Mouse (Mus musculus) midbrain, embryonic 16.5 days (tissue): ENCODE measurements around the gene Meis2. TPM values are rescaled to one million over a fixed set of nuclear protein-coding genes. Genes with fewer than 3 reads are reported as not detected.

Experiments
- ATAC-seq: fragments of 200-750 bp; cut with Nextera tagmentation; 2 replicates; pipeline ENCODE4 v1.8.0; 2017; ENCODE audit warnings: moderate TSS enrichment
- H3K27ac ChIP-seq: fragments of 300-500 bp; sonication (generic); 2 replicates; pipeline ENCODE4 v1.5.1; 2014; ENCODE audit warnings: mild to moderate bottlenecking, low read length, mixed read lengths
- H3K27me3 ChIP-seq: fragments of 300-500 bp; sonication (generic); 2 replicates; pipeline ENCODE4 v1.6.1; 2014; ENCODE audit warnings: low read depth, low read length, mixed read lengths; ENCODE audit not compliant: control insufficient read depth, insufficient read depth
- H3K36me3 ChIP-seq: fragments of 300-500 bp; sonication (generic); 2 replicates; pipeline ENCODE4 v1.6.1; 2014; ENCODE audit warnings: mild to moderate bottlenecking, low read length, moderate library complexity, mixed read lengths; ENCODE audit not compliant: control insufficient read depth, insufficient read depth
- H3K4me1 ChIP-seq: fragments of 300-500 bp; sonication (generic); 2 replicates; pipeline ENCODE4 v1.6.1; 2014; ENCODE audit warnings: mild to moderate bottlenecking, low read length, mixed read lengths; ENCODE audit not compliant: control insufficient read depth, insufficient read depth
- H3K4me2 ChIP-seq: fragments of 300-500 bp; sonication (generic); 2 replicates; pipeline ENCODE4 v1.6.1; 2014; ENCODE audit warnings: mild to moderate bottlenecking, low read length, mixed read lengths
- H3K4me3 ChIP-seq: fragments of 300-500 bp; sonication (generic); 2 replicates; pipeline ENCODE4 v1.5.1; 2014; ENCODE audit warnings: low read depth, mild to moderate bottlenecking, low read length, moderate library complexity, mixed read lengths
- H3K9ac ChIP-seq: fragments of 300-500 bp; sonication (generic); 2 replicates; pipeline ENCODE4 v1.6.1; 2014; ENCODE audit warnings: low read depth, low read length, mixed read lengths
- H3K9me3 ChIP-seq: fragments of 300-500 bp; sonication (generic); replicated peaks from 2 replicates; pipeline ENCODE4 v1.6.1; 2014; ENCODE audit warnings: mild to moderate bottlenecking, low read length, mixed read lengths; ENCODE audit not compliant: control insufficient read depth, poor library complexity, severe bottlenecking
- WGBS: fragments of 180-500 bp; shearing (Covaris S2); extraction: QIAGEN DNeasy Blood & Tissue Kit; methylation state at CpG from one replicate; pipeline ENCODE4 v1.1.7; 2014; 5-methylcytosine and 5-hydroxymethylcytosine counted together
- polyA plus RNA-seq: library from polyadenylated mRNA; unstranded; fragments of >200 nt; fragmentation: Nextera tagmentation; extraction: Ambion mirVana; gene quantifications from 2 replicates; pipeline ENCODE4 v1.2.1, GENCODE M21; 2015

The Meis2 gene
- polyA plus RNA-seq, 1 experiment from 2014 or later: 70.2 TPM

GRCm38 (mm10) chr2:116064521-116064920 lies 1.1 kb downstream of the Meis2 start:
- H3K36me3 ChIP-seq: no peaks in the 10 kb centered on the region
- 0% methylated on average over 20 of the region's 20 CpGs for WGBS
- no peak for ATAC-seq
- H3K9ac ChIP-seq: peak overlapping the region; percentile 74
- no peaks in the 10 kb centered on the region; the same call in 1 of the 2 replicates for H3K27me3 ChIP-seq
- H3K9me3 ChIP-seq: no peaks in the 10 kb centered on the region
- H3K27ac ChIP-seq: peak overlapping the region; percentile 84
- peak overlapping the region; percentile 72 for H3K4me2 ChIP-seq
- peaks cover 16% of the 10 kb centered on the region; the same call in 1 of the 2 replicates for H3K4me1 ChIP-seq
- peak overlapping the region; percentile 43 for H3K4me3 ChIP-seq

DNA sequence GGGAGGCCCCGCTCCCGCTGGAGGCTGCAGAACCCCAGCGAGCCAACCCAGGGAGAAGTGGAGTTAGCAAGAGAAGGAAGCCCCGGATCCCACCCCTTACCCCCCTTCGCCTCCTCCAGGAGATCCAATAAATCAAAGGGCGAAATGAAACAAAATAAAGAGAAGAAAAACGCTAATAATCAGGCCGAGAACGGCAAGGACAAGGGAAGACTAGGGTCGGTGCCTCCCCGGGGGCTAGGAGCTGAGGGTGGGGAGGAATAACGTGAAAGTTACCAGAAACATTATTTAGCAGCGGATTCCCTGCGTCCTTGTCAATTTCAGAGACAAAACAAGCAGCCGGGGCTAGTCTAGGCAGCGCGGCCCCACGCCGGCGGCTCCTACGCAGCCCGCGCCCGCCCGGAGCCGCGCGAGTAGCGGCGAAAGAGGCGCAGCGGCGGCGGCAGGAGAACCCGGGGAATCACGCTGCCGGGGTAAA lies 1.8 kb downstream of the Meis2 start:
- peaks cover 16% of the 10 kb centered on the region; the same call in 1 of the 2 replicates for H3K4me1 ChIP-seq
- H3K4me2 ChIP-seq: peak overlapping the region; percentile 72
- H3K27ac ChIP-seq: peak overlapping the region; percentile 84
- no peaks in the 10 kb centered on the region for H3K36me3 ChIP-seq
- no peaks in the 10 kb centered on the region for H3K9me3 ChIP-seq
- H3K27me3 ChIP-seq: peaks cover 3% of the 10 kb centered on the region; the same call in 1 of the 2 replicates
- WGBS: under 1% methylated on average over 37 of the region's 37 CpGs
- peak overlapping the region; percentile 74 for H3K9ac ChIP-seq
- no peak for ATAC-seq
- H3K4me3 ChIP-seq: peak overlapping the region; percentile 43

DNA sequence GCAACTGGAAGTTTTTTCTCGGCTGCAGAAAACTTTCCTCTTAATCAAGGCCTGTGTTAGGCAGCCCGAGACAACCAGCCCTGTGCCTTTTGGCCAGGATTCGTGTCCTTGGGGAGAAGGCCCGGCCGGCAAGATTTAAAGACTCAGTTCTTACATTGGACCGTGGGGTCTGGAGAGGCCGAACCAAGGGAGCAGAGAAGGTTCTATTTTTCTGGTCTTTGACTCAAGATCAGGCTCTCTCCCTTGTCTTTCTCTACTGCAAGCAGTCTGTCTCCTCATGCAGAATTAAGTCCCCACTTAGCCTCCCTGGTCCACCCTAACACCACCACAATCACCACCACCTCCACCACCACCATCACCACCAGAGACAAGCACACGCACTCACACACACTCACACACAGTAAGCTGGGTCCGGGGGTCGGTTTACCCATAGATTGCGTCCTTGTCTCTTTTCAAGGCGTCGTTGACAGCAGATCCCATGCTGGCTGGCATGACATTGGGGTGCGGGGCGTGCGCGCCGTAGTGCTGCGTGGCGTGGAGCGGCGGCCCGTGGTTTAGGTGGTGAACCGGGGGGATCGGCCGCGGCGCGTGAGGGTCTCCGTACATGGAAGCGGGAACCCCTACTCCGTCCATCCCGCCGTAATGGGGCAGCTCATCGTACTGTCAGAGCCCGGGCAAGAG lies 2.7 kb downstream of the Meis2 start:
- no peaks in the 10 kb centered on the region for H3K36me3 ChIP-seq
- ATAC-seq: no peak
- under 1% methylated on average over 36 of the region's 36 CpGs for WGBS
- peak overlapping the region; percentile 72 for H3K4me2 ChIP-seq
- peak overlapping the region; percentile 43 for H3K4me3 ChIP-seq
- H3K4me1 ChIP-seq: peaks cover 16% of the 10 kb centered on the region; the same call in 1 of the 2 replicates
- H3K9ac ChIP-seq: peak overlapping the region; percentile 74
- H3K27ac ChIP-seq: peak overlapping the region; percentile 84
- no peaks in the 10 kb centered on the region for H3K9me3 ChIP-seq
- H3K27me3 ChIP-seq: peaks cover 3% of the 10 kb centered on the region; the same call in 1 of the 2 replicates

DNA sequence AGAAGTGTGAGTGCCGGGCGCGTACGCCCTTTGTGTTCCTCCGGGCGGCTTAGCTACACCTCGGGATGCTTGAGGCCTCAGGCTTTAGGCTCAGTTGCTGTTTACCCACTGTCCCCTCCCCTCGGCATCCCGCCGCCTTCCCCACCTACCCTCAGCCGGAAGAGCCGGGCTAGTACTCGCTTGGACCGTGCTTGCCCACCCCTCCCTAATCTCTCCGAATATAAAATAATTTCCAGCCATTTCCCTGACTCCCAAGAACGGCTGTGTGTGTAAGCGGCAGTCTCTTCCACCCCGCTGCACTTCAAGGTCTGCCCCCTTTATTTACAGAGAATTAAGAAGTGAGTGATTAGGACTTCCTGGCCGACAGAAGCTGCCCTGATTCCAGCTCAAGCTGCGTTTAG lies 3.4 kb downstream of the Meis2 start:
- H3K9ac ChIP-seq: peak overlapping the region; percentile 74
- no peaks in the 10 kb centered on the region for H3K36me3 ChIP-seq
- H3K4me2 ChIP-seq: peak overlapping the region; percentile 72
- no peaks in the 10 kb centered on the region for H3K9me3 ChIP-seq
- H3K27ac ChIP-seq: peak overlapping the region; percentile 84
- ATAC-seq: no peak
- WGBS: 2% methylated on average over 20 of the region's 20 CpGs
- H3K4me1 ChIP-seq: peaks cover 15% of the 10 kb centered on the region; the same call in 1 of the 2 replicates
- peaks cover 3% of the 10 kb centered on the region; the same call in 1 of the 2 replicates for H3K27me3 ChIP-seq
- H3K4me3 ChIP-seq: peak overlapping the region; percentile 43

DNA sequence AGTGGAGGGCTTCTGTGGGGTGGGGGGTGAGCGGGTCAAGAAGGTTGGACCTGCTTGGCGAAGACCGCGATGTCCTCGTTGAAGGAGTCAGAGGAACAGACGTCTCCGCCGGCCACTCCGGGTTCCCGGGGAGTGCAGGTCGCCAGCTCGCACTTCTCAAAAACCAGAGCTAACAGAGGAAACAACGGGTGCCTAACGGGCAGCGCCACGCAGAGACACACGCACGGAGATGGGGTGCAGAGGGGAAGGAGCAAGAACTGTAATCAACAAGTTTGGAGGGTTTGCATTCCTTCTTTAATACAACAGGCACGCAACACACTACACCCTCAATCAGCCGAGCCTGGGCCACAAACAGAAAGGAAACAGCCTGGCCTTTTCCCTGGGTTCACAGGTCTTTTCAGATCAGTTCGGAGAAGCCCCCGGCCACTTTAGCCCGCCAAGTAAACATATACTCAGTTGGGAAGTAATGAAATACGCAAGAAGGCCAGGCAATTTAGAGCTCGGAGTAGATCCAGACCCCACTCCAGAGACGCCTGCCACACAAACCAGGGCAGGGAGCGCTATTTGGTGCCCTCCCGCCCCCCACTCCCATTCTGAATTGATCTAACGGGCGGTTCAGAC lies 4.1 kb downstream of the Meis2 start:
- Histone ChIP-seq H3K36me3 (no peaks in the 10 kb centered on the region), H3K4me1 (peaks cover 9% of the 10 kb centered on the region; the same call in 1 of the 2 replicates), H3K27me3 (peaks cover 3% of the 10 kb centered on the region; the same call in 1 of the 2 replicates), H3K27ac (peak overlapping the region; percentile 84), H3K9ac (peak overlapping the region; percentile 74), H3K4me2 (peak overlapping the region; percentile 72), H3K9me3 (no peaks in the 10 kb centered on the region), H3K4me3 (peak overlapping the region; percentile 43)
- WGBS: 1% methylated on average over 30 of the region's 30 CpGs
- ATAC-seq: no peak

GRCm38 (mm10) chr2:116060701-116061400 lies 4.8 kb downstream of the Meis2 start:
- 4% methylated on average over 21 of the region's 21 CpGs for WGBS
- peaks cover 8% of the 10 kb centered on the region; the same call in 1 of the 2 replicates for H3K4me1 ChIP-seq
- H3K27ac ChIP-seq: peak overlapping the region; percentile 84
- H3K4me3 ChIP-seq: peak overlapping the region; percentile 43
- peak overlapping the region; percentile 72 for H3K4me2 ChIP-seq
- H3K36me3 ChIP-seq: no peaks in the 10 kb centered on the region
- no peaks in the 10 kb centered on the region for H3K9me3 ChIP-seq
- H3K27me3 ChIP-seq: peaks cover 5% of the 10 kb centered on the region; the same call in 1 of the 2 replicates
- H3K9ac ChIP-seq: peak overlapping the region; percentile 74
- ATAC-seq: no peak

DNA sequence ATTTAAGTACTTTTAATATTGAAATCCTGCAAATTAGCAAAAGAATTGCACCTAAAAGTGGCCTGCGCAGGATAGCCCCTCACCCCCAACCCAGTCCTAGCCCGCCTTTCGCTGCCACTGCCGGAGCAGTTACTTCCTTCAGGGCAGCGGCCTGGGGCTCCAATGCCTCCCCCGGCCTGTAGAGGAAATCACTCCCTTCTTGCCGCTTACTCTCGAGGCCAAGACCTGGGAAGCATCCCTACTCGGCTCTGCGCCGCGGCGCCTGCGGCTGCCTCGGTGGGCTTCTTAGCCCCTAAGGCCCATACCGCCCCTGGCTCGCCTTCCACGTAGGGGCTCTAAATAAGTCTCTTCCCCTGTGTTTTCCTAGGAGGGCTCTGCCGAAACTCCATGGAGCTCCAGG lies 5.4 kb downstream of the Meis2 start:
- Histone ChIP-seq H3K9ac (peak overlapping the region; percentile 74), H3K36me3 (no peaks in the 10 kb centered on the region), H3K4me2 (peak overlapping the region; percentile 72), H3K4me3 (peak overlapping the region; percentile 43), H3K4me1 (peaks cover 7% of the 10 kb centered on the region; the same call in 1 of the 2 replicates), H3K27me3 (peaks cover 5% of the 10 kb centered on the region; the same call in 1 of the 2 replicates), H3K9me3 (no peaks in the 10 kb centered on the region), H3K27ac (peak overlapping the region; percentile 84)
- 3% methylated on average over 19 of the region's 19 CpGs for WGBS
- no peak for ATAC-seq

DNA sequence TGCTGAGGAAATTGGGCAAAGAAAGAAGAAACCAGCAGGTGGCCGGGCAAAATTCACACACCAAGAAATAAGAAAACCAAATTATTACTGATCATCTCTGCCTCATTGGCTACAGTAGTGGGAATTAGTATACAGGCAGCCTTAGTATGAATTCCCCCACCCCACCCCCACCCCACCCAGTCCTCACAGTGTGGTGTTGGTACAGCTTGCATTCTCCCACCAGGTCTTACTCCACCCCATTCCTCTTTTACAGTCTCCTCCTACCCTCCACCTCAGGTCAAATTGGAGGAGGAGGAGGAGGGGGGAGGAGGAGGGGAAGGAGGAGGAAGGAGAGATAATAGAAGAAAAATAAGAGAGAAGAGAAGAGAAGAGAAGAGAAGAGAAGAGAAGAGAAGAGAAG lies 6.0 kb downstream of the Meis2 start:
- Histone ChIP-seq H3K36me3 (no peaks in the 10 kb centered on the region), H3K4me2 (peak overlapping the region; percentile 72), H3K9ac (no peak overlapping the region; the same call in 1 of the 2 replicates), H3K4me1 (peaks cover 7% of the 10 kb centered on the region; the same call in 1 of the 2 replicates), H3K4me3 (peak overlapping the region; percentile 43), H3K27ac (peak overlapping the region; percentile 84; the same call in 1 of the 2 replicates), H3K9me3 (no peaks in the 10 kb centered on the region), H3K27me3 (peaks cover 5% of the 10 kb centered on the region; the same call in 1 of the 2 replicates)
- 38% methylated on average over 1 of the region's 1 CpGs for WGBS
- no peak for ATAC-seq
